Mouse (Mus musculus): ENCODE results near the gene Tm4sf5. TPM values are rescaled to one million over a fixed set of nuclear protein-coding genes. Genes with fewer than 3 reads are reported as not detected.
"Not testable (repeated sequence)": the region's sequence is repeated elsewhere in the genome, so short reads cannot be mapped to it uniquely, and the experiment has no call there.

Gene Tm4sf5
- not detected in 2 replicates for total RNA-seq (2021)
- long read RNA-seq = 0 reads

DNA sequence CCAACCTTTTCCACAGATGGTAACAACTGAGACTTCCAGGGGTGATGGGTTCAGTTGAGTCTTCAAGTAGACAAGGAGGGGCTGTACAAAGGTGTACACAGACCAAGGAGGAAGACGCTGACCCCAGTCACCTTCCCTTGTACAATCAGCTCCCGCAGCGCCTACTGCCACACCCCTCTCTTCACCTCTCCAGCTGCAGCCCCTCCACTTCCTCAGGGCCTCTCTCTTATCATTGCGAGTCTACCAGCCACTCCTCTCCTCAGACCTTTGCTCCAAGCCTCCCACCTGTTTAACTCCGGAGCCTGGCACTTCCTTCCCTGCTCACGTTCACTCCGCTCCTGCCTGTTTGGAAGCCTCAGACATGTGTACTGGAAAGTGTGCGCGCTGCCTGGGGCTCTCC lies at the start of gene Tm4sf5:
Tm4sf5 (plus strand) TSS at position 275 of the 400 bp plus-strand sequence.
- DNase-seq = no peak

DNA sequence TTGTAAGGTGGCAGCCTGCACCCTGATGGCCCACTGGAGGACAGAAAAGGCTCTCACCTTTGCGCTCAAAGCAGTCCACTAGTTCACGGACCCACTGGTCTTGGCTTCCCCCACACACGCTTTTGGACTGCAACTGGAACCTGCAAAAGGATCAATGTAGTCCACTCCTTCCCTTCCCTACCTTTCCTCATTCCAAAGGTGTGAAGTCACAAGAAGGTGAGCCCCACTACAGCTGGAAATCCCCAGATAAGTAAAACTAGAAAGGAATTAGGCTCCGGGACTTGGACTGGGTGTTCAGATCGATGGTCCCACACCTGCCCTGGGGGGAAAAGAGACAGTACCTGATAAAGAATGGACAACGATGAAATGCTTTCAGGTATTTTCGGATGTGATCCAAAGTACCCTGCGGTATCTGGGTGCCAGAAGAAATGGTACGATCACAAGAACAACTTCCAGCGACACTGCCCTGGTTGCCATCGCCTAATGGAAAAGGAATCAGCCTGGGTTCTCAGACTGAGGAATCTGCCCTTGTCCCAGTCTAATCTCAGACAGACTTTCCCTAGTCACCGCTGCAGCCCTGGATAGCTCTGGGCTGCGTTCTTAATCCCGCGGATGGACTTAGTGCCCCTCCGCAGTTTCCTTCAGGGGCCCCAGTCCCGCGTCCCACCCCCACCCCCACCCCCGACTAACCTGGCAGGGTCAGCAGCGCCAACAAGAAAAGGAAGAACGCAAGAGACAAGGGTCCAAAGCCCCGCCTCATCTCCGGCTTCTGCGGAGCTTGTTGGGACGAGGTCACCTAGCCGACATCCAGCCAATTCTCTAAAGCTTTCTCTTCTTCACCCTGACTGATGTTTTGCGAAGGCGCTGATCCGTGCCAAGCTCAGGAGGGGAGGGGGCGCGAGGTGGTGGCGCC lies 46.1 kb upstream of the Tm4sf5 start, which contains the start of gene Zmynd15:
Zmynd15 (plus strand) TSS at position 746 of the 913 bp plus-strand sequence.
- no peak for DNase-seq

DNA sequence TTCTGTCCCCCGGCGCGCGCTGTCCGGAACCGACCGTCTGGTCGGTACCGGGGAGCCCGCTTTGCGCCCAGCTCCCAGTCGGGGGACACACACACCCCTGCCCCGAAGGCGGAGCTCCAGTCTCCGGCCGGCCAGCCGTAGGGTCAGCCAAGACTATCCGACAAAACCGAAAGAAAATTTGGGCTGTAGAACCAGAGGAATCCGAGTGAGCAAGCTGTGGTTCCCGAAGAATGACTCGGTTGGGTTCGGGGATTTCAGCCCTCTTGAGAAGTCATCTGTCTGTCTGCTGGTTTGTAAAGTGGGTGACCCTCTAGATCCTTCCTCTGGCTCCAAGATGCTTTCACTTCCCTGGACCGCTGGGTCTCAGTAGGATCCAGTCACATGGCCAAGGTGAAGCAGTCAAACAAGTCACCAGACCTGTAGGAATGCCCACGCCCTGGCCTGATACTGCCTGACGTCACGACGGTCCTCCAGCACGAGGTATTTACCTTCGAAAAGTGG lies 45.4 kb upstream of the Tm4sf5 start, which contains the start of gene Cxcl16:
Cxcl16 (minus strand) TSS at position 384 of the 501 bp plus-strand sequence.
- DNase-seq = peak; percentile 52

DNA sequence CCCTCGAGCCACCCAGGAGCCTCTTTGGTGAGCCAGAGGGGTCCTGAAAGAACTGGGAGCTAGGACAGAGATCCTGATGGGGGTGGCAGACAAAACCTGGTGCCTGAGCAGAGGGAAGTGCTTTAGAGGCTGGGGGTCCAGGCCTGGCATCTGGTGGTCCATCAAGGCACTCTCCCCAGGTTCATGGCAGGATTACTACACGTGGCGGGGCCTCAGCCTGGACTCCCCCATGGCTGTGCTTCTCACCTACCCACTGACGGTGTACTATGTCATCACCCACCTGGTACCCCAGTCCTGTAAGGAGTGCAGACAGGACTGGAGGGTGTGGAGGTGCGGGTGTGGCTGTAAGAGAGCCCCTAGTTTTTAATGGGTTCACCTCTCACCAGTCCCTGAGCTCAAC lies 41.1 kb upstream of the Tm4sf5 start:
- no peak for DNase-seq

DNA sequence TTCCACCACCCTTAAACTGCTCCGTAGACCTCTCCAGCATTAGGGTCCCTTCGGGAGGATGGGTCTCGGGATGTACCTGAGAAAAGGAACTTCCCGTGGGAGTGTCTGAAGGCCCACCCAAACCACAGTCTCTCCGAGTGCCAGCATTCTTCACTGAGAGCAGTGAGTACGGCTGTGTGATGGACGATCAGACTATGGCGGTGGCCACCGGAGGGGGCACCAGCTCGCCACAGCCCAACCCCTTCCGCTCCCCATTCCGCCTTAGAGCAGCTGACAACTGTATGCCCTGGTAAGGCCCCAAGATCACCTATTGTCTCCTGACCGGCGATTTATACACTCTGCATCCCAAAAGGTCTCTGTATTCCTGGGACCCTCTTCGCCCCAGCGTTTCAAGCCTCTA lies 39.8 kb upstream of the Tm4sf5 start:
- DNase-seq = no peak

DNA sequence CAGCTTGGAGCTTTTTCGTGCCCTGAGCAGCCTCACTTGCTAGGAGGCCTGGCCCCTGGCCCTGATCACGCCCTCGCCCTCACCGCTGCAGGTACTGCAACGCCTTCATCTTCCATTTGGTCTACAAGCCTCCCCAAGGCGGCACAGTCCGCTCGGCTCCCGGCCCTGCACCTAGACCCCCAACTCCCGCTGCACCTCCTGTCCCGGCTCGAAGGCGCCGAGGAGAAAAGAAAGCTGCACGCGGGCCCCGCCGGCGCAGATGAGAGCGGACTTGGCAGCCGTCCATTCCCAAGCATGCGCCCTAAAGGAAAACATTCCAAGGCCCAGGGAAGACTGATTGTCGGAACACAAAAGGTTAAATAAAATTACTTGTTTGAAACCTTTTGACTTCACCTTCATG lies 39.2 kb upstream of the Tm4sf5 start:
- DNase-seq = peak; percentile 31

DNA sequence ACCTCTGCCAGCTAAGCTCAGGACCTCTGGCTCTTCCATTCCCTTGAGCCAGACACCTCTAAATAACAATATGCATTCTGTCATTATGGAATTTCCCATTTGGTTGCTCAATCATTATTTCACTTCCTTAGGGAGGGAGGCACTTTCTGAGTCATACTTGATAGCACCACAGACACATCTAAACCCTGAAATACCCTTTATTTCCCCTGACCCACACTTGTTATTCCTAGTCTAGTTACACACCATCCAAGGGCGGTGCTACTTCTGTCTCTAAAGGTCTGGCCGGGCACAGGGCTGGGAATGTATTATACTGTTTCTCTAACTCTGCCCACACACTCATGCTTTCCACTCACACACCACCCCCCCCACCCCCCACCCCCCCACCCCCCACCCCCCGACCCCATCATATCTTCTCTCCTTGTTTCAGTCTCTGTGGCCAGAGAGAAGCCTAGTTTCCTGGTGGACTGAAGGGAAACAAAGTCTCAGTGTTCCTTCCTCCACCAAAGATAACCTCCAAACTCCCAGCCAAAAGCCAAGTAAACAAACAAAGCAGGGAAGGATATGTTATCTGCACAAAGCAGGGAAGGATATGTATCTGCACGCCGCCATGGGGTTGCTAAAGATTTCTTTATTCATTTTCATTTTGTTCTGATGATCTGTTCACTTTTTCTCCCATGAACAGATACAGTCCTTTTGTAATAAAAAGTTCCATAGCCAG lies 37.0 kb upstream of the Tm4sf5 start:
- no peak for DNase-seq

DNA sequence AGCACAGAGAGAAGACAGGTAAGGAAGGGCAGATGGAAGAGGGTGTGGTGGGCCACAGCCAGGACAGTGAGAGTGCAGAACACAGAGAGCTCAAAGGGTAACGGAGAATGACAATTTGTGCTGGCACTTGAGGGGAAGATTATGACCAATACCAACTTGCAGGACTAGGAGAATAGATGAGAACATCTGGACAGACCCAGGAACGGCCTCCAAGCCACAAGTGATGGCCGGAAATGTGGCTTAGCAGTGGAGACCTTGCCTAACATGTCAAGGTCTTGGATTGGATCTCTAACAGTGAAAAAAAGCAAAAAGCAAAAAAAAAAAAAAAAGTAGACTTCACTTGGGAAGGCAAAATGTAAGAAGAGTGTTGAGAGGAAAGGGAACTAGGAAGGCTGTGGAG lies 35.3 kb upstream of the Tm4sf5 start:
- DNase-seq = no peak

DNA sequence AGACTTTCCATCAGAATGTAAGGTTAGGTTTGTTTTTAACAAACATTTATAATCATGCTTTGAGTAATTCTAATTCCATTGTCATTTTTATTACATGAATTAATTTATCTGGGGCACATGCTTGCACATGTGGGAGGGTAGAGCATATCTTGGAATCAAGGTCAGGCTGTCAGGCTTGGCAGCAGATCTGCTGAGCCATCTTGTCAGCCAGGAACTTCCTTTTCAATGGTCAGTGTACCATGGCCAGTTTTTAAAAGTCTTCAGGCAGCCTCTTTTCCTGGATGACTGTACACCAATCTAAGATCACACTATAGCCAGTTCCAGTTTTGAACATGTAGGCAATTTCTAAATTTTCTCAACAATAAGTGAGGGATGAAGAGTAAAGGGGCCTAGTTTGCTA lies 32.3 kb upstream of the Tm4sf5 start:
- no peak for DNase-seq

DNA sequence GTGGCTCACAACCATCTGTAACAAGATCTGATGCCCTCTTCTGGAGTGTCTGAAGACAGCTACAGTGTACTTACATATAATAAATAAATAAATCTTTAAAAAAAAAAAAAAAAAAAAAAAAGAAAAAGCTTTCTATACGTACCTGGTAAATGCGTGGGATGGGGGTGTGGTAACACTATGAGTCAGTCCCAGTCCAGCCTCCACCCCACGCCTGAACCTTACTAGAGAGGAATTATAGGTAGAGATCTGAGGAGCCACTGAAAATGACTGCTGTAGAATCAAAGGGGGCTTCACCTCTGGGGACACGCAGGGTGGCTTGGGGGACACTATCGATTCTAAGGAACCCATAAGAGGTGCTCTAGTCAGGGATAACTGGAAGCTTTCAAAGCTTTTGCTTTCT lies 31.8 kb upstream of the Tm4sf5 start:
- DNase-seq = not testable (repeated sequence)

DNA sequence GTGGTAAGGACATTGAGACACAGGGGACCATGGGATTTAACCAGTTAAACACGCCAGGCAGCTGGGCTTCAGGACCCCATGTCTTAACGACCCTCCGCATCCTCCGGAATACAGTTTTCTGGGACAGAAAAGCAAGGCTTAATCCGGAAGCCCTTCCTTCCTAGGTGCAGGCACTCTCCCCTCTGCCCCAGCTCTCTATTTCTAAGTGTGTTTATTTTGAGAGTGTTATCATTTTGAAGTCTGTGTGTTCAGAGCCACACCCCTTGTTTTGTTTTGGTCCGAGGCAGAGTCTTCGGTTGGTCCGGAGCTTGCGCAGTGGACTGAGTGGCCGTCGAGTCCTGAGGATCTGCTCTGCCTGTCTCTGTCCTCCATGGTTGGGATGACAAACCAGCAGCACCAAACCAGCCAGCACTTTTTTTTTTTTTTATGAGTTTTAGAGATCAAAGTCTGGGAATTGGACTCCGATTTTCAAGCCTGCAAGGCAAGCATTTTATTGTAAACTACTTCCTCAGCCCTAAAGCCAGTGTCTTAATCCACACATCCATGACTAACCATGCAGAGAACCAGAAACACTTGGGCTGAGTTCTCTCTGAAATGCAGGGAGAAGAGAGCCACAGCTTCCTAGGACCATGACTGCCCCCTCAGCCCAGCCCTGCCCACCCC lies 30.0 kb upstream of the Tm4sf5 start:
- DNase-seq = no peak

DNA sequence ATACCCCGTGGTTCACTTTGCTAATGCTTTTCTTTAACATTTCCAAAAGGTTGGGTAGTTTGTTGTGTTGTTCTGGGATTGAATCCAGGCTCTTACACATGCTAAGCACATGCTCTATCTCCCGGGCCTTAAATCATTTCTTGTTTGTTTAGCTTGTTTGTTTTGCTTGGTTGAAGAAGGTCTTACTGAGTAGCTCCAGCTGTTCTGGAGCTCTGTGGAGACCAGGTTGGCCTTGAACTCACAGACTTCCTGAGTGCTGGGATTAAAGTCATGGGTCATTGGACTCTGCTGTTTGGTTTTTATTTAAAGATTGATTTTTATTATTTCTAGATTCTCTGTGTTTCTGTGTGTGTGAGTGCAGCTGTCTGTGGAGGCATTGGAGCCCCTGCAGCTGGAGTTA lies 19.5 kb upstream of the Tm4sf5 start:
- no peak for DNase-seq

DNA sequence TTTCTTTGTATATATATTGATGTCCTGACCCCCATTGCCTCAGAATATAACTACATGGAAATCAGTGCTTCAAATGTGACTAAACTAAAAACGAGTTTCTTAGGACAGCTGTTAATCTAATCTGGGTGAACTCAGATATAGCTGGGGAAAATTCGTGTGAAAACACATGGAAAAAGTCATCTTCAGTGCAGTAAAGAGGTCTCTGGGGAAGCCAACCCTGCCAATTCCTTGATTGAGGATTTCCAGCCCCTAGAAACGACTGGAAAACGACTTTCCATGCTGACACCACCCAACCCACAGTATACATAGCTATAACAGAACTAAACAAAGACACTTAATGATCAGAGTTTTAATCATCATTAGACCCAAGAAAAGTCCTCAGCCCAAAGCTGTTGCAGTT lies 17.2 kb upstream of the Tm4sf5 start:
- no peak for DNase-seq

DNA sequence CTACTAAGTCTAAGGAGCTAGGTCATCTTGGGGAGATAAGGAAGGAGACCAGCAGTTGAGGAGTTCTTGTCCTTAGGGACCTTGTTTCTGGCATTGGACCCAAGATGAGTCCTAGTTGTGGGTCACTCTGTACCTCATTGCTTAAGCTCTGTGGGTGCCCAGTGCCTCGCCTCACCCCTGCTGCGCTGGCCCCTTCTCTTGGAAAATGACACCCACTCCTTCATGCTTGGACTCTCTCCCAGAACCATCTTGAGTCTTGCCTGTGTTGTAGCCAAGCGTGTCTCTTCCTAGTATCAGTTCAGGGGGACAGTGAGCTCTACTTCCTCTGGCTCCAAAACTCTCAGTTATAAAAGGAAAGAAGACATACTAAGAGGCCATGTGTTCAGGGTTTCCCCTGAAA lies 15.9 kb upstream of the Tm4sf5 start:
- DNase-seq = no peak

DNA sequence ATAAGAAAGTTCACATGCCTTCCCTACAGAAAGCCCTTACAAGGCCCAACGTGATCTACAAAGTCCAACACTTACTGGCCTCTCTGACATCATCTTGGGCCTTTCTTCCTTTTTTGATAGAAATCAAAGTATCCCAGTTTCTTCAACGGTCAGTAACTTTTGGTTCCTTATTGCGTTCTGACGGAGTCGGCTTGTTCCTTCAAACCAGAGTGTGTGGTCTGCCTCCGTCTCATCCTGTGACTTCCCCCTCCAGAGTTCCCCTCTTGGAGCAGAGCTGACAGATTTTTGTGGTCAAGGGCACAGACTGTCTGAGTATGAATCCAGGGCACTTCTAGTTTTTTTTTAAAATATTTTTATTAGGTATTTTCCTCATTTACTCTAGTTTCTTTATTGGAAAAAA lies 15.4 kb upstream of the Tm4sf5 start:
- DNase-seq = no peak

DNA sequence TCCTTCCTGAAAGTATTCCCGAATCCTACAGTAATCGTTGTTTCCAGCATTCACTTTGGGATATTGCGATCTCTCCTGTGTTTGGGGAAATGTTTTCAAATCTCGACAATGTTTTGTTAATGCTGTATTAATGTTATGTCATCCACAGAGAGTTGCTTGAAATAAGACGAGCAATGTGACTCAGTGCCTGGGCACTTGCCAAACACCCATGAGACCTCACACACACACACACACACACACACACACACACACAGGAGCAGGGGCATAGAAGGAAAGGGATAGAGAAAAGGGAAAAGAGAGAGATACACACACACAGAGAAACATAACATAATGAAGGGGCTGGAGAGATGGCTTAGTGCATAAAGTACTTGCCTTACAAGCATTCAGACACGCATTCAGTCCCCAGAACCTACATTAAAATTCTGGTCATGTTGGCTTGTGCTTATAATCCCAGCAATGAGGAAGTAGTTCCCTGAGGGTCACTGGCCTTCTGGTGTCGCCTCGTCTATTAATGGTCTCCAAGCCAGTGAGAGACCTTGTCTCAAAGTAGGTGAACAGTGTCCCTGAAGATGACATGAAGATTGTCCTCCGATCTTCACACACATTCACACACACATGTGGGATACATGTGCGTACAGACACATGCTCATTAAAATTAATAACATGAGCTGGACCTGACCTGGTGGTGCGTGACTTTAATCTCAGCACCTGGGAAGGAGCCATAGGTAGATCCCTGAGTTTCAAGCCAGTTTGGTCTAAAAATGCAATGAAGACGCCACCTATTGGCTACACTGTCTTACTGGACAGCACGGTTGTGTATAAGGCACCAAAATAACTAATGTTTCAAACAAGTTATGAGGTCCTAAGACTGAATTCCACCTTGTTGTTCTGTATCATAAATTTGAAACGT lies 5.2 kb upstream of the Tm4sf5 start:
- DNase-seq = peak; percentile 77

DNA sequence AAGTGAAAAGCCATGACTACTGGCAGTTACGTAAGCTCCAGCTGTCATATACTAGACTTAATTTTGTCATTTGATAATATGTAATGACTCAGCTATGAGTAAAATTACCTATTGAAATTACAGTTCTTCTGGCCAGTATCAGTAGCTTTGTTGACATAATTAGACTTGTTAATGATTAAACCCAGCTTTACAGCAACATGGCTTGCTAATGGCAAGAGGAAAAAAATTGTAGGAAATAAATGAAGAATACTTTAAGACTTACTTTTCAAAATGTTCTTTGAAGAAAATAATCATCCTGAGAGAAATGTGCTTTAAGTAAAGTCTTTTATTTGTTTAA lies 4.6 kb upstream of the Tm4sf5 start:
- no peak for DNase-seq

DNA sequence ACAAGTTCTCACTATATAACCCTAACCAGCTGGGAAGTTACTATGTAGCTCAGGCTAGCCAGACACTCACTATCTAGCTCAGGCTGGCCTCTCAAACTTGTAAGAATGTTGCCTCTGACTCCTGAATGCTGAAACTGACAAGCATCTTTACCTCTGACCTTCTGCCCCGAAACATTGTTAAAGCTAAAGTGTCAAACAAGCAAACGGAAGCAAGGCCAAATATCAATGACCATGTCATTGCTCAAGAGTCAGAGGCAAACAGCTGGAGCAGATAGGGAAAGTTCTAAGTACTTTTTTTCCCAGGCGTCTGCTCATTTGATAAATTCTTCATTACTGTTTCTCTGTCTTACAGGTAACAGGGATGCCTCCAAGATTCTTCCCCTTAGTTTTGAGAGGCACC lies 3.0 kb upstream of the Tm4sf5 start:
- no peak for DNase-seq

DNA sequence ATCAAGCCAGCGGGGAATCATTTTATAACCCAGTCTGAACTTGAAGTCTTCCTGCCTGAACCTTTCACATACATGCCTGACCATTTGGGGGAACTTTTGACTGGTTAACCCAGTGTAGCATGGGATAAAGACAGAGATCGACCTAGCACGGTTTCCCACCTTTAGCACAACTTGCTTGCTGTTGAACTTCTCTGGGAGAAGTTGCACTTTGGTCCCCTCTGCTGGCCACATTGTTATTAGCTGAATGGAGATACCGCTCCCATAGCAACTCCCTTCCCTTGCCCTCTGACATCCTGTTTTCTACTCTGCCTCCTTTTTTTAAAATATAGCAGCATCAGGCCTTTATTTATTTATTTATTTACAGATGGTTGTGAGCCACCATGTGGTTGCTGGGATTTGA lies 1.3 kb downstream of the Tm4sf5 start:
- peak; percentile 67 for DNase-seq

DNA sequence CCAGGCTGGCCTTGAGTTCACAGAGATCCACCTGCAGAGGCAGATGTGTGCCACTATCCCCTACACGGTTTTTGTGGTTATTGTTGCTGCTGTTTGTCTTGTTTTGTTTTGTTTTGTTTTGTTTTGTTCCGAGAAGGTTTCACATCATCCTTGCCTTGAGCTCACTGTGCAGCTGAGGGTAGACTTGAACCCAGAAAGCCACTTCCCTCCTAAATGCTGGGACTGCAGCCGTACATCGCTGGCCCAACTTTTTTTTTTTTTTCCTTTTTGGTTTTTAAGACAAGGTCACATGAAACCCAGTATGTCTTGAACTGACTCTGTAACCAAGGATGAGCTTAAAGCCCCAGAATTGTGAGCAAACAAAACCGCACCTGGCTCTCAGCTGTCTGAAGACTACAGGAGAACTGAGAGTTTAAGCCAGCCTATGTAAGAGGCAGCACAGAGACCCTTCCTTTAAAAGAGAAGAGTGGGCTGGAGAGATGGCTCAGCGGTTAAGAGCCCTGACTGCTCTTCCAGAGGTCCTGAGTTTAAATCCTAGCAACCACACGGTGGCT lies 2.0 kb downstream of the Tm4sf5 start:
- DNase-seq = no peak

All from adrenal gland, postnatal 25 days (tissue).